Mouse (Mus musculus): ENCODE measurements around the gene Matk. TPM values are rescaled to one million over a fixed set of nuclear protein-coding genes. Genes with fewer than 3 reads are reported as not detected.

The Matk gene
- total and polyA plus RNA-seq, 3 experiments, result 0.48 to 1.5 (median 0.86) TPM

GRCm38 (mm10) chr10:81272356-81272755 lies 19.6 kb downstream of the Matk start:
- intact Hi-C loops (cut with DNase I), result no loop called here
- H3K9ac ChIP-seq (ENCODE audit: low read depth, low read length), result no peak overlapping the region
- H3K4me3 ChIP-seq, result no peak overlapping the region
- H3K36me3 ChIP-seq (ENCODE audit: control insufficient read depth, insufficient read depth, low read length), result no peaks in the 10 kb centered on the region
- no peaks in the 10 kb centered on the region for H3K27me3 ChIP-seq (ENCODE audit: control insufficient read depth, insufficient read depth, low read length)
- no peaks in the 10 kb centered on the region for H3K79me2 ChIP-seq (replicated peaks; ENCODE audit: control insufficient read depth, insufficient read depth, low read length)
- no peaks in the 10 kb centered on the region for H3K4me1 ChIP-seq (ENCODE audit: control insufficient read depth, insufficient read depth, low read length)
- TF ChIP-seq CTCF (IDR thresholded peaks at IDR 0.05), result no peak
- no peak for TF ChIP-seq POLR2A (IDR thresholded peaks at IDR 0.05; ENCODE audit: insufficient read depth, low read depth, low read length)
- no peak for TF ChIP-seq EP300 (IDR thresholded peaks at IDR 0.05; ENCODE audit: insufficient read depth, low read depth, low read length)
- no peak overlapping the region for H3K27ac ChIP-seq
- DNase-seq, result no peak
- WGBS, result 91% methylated on average over 21 of the region's 21 CpGs

- no peaks in the 10 kb centered on the region for H3K79me2 ChIP-seq (replicated peaks; ENCODE audit: control insufficient read depth, insufficient read depth, low read length)
- H3K4me3 ChIP-seq, result no peak overlapping the region
- no peak overlapping the region for H3K27ac ChIP-seq
- H3K27me3 ChIP-seq (ENCODE audit: control insufficient read depth, insufficient read depth, low read length), result no peaks in the 10 kb centered on the region
- WGBS, result 93% methylated on average over 19 of the region's 19 CpGs
- intact Hi-C loops (cut with DNase I), result no loop called here
- no peak overlapping the region for H3K9ac ChIP-seq (ENCODE audit: low read depth, low read length)
- no peak for DNase-seq
- no peaks in the 10 kb centered on the region for H3K4me1 ChIP-seq (ENCODE audit: control insufficient read depth, insufficient read depth, low read length)
- TF ChIP-seq POLR2A (IDR thresholded peaks at IDR 0.05; ENCODE audit: insufficient read depth, low read depth, low read length), result no peak
- TF ChIP-seq EP300 (IDR thresholded peaks at IDR 0.05; ENCODE audit: insufficient read depth, low read depth, low read length), result no peak
- no peak for TF ChIP-seq CTCF (IDR thresholded peaks at IDR 0.05)
- H3K36me3 ChIP-seq (ENCODE audit: control insufficient read depth, insufficient read depth, low read length), result no peaks in the 10 kb centered on the region
Observed at GRCm38 (mm10) chr10:81273842-81274241, 21.1 kb downstream of the Matk start.

GRCm38 (mm10) chr10:81277676-81278075 lies 24.9 kb downstream of the Matk start:
- no peak overlapping the region for H3K9ac ChIP-seq (ENCODE audit: low read depth, low read length)
- no peaks in the 10 kb centered on the region for H3K36me3 ChIP-seq (ENCODE audit: control insufficient read depth, insufficient read depth, low read length)
- H3K4me3 ChIP-seq, result no peak overlapping the region
- H3K79me2 ChIP-seq (replicated peaks; ENCODE audit: control insufficient read depth, insufficient read depth, low read length), result no peaks in the 10 kb centered on the region
- H3K27ac ChIP-seq, result no peak overlapping the region
- no peaks in the 10 kb centered on the region for H3K4me1 ChIP-seq (ENCODE audit: control insufficient read depth, insufficient read depth, low read length)
- 63% methylated on average over 22 of the region's 22 CpGs for WGBS
- H3K27me3 ChIP-seq (ENCODE audit: control insufficient read depth, insufficient read depth, low read length), result no peaks in the 10 kb centered on the region; the same call in 1 of the 2 replicates
- DNase-seq, result no peak
- intact Hi-C loops (cut with DNase I), result no loop called here
- TF ChIP-seq CTCF (IDR thresholded peaks at IDR 0.05), result no peak
- no peak for TF ChIP-seq POLR2A (IDR thresholded peaks at IDR 0.05; ENCODE audit: insufficient read depth, low read depth, low read length)
- TF ChIP-seq EP300 (IDR thresholded peaks at IDR 0.05; ENCODE audit: insufficient read depth, low read depth, low read length), result no peak

- no peaks in the 10 kb centered on the region for H3K36me3 ChIP-seq (ENCODE audit: control insufficient read depth, insufficient read depth, low read length)
- intact Hi-C loops (cut with DNase I), result no loop called here
- H3K9ac ChIP-seq (ENCODE audit: low read depth, low read length), result no peak overlapping the region
- no peaks in the 10 kb centered on the region for H3K79me2 ChIP-seq (replicated peaks; ENCODE audit: control insufficient read depth, insufficient read depth, low read length)
- no peak for TF ChIP-seq EP300 (IDR thresholded peaks at IDR 0.05; ENCODE audit: insufficient read depth, low read depth, low read length)
- TF ChIP-seq POLR2A (IDR thresholded peaks at IDR 0.05; ENCODE audit: insufficient read depth, low read depth, low read length), result no peak
- TF ChIP-seq CTCF (IDR thresholded peaks at IDR 0.05), result no peak
- DNase-seq, result no peak
- H3K4me3 ChIP-seq, result no peak overlapping the region
- 31% methylated on average over 10 of the region's 10 CpGs for whole genome bisulfite sequencing
- no peaks in the 10 kb centered on the region for H3K4me1 ChIP-seq (ENCODE audit: control insufficient read depth, insufficient read depth, low read length)
- no peak overlapping the region for H3K27ac ChIP-seq
- H3K27me3 ChIP-seq (ENCODE audit: control insufficient read depth, insufficient read depth, low read length), result peaks cover 3% of the 10 kb centered on the region; the same call in 1 of the 2 replicates
Observed at GRCm38 (mm10) chr10:81279496-81279895, 26.8 kb downstream of the Matk start.

- no peak for DNase-seq
- TF ChIP-seq CTCF (IDR thresholded peaks at IDR 0.05) (no peak), EP300 (IDR thresholded peaks at IDR 0.05; ENCODE audit: insufficient read depth, low read depth, low read length) (no peak), POLR2A (IDR thresholded peaks at IDR 0.05; ENCODE audit: insufficient read depth, low read depth, low read length) (no peak)
- peaks cover 1% of the 10 kb centered on the region; the same call in 1 of the 2 replicates for H3K4me1 ChIP-seq (ENCODE audit: control insufficient read depth, insufficient read depth, low read length)
- 59% methylated on average over 6 of the region's 6 CpGs for WGBS
- H3K27ac ChIP-seq, result no peak overlapping the region
- no peak overlapping the region for H3K9ac ChIP-seq (ENCODE audit: low read depth, low read length)
- H3K36me3 ChIP-seq (ENCODE audit: control insufficient read depth, insufficient read depth, low read length), result no peaks in the 10 kb centered on the region
- no peak overlapping the region for H3K4me3 ChIP-seq
- H3K79me2 ChIP-seq (replicated peaks; ENCODE audit: control insufficient read depth, insufficient read depth, low read length), result no peaks in the 10 kb centered on the region
- H3K27me3 ChIP-seq (ENCODE audit: control insufficient read depth, insufficient read depth, low read length), result peaks cover 4% of the 10 kb centered on the region; the same call in 1 of the 2 replicates
- intact Hi-C loops (cut with DNase I), result no loop called here
Observed at GRCm38 (mm10) chr10:81284189-81284588, 31.5 kb downstream of the Matk start.

- TF ChIP-seq EP300 (IDR thresholded peaks at IDR 0.05; ENCODE audit: insufficient read depth, low read depth, low read length) (no peak), POLR2A (IDR thresholded peaks at IDR 0.05; ENCODE audit: insufficient read depth, low read depth, low read length) (no peak), CTCF (IDR thresholded peaks at IDR 0.05) (no peak)
- H3K4me1 ChIP-seq (ENCODE audit: control insufficient read depth, insufficient read depth, low read length), result peaks cover 1% of the 10 kb centered on the region; the same call in 1 of the 2 replicates
- H3K27ac ChIP-seq, result no peak overlapping the region
- no peak for DNase-seq
- peaks cover 4% of the 10 kb centered on the region; the same call in 1 of the 2 replicates for H3K27me3 ChIP-seq (ENCODE audit: control insufficient read depth, insufficient read depth, low read length)
- H3K4me3 ChIP-seq, result no peak overlapping the region
- intact Hi-C loops (cut with DNase I), result loop anchor here (5.0 kb wide), 1 partner anchor 168 kb away; no protein-coding TSS in a partner anchor
- H3K36me3 ChIP-seq (ENCODE audit: control insufficient read depth, insufficient read depth, low read length), result no peaks in the 10 kb centered on the region
- WGBS, result 18% methylated on average over 17 of the region's 17 CpGs
- H3K9ac ChIP-seq (ENCODE audit: low read depth, low read length), result no peak overlapping the region
- no peaks in the 10 kb centered on the region for H3K79me2 ChIP-seq (replicated peaks; ENCODE audit: control insufficient read depth, insufficient read depth, low read length)
Observed at GRCm38 (mm10) chr10:81284719-81285118, 32.0 kb downstream of the Matk start.
